Mouse (Mus musculus): ENCODE results near the gene Snx6.

DNA sequence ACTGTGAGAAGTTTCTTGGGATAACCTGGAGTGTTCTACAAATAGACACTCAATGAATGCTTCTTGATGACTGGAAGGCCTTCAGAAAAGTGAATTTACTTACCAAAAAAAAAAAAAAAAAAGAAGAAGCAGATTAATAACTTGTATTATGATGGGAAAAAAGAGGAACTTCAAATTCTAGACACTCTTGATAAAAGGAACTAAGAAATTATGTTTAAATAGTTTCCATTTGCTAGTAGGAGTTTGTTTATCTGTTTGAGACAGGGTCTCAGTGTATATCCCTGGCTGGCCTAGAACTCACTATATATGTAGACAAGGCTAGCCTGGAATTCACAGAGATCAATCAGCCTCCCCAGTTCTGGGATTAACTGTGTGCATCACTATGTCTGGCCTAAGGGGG lies 48.9 kb upstream of the Snx6 start:
- TF ChIP-seq CHD2 (IDR thresholded peaks at IDR 0.05; ENCODE audit: low read length): no peak
- peak; percentile 32 to 71; a peak in 2 of 4 replicates for TF ChIP-seq EP300 (IDR thresholded peaks at IDR 0.05; ENCODE audit: low read depth in 1 of 2, low read length in 2 of 2)
- no peak for TF ChIP-seq ZKSCAN1 (IDR thresholded peaks at IDR 0.05; ENCODE audit: low read depth, low read length)
- no peak for TF ChIP-seq SMC3 (IDR thresholded peaks at IDR 0.05; ENCODE audit: low read depth, low read length)
- no peak for TF ChIP-seq KAT2A (conservative IDR thresholded peaks at IDR 0.05; ENCODE audit: low read depth, low read length)
- TF ChIP-seq TAL1 (IDR thresholded peaks at IDR 0.05; ENCODE audit: low read length): peak; percentile 59; the same call in 1 of the 2 replicates
- no peak for TF ChIP-seq E2F4 (IDR thresholded peaks at IDR 0.05; ENCODE audit: borderline replicate concordance, low read depth, low read length)

All from MEL (cell line).